Mouse (Mus musculus): ENCODE data around the gene Tenm2.

The Tenm2 gene

GRCm38 (mm10) chr11:36562851-36563250 lies 672.9 kb downstream of the Tenm2 start:
- DNase-seq (ENCODE audit: low read depth) = no peak

GRCm38 (mm10) chr11:36560785-36561548 lies 674.8 kb downstream of the Tenm2 start:
- DNase-seq (ENCODE audit: low read depth) = no peak

GRCm38 (mm10) chr11:36557316-36557715 lies 678.4 kb downstream of the Tenm2 start:
- no peak for DNase-seq (ENCODE audit: low read depth)

- DNase-seq (ENCODE audit: low read depth) = no peak
These were observed 682.5 kb downstream of the Tenm2 start for GRCm38 (mm10) chr11:36553286-36553685.

- no peak for DNase-seq (ENCODE audit: low read depth)
These were observed 685.1 kb downstream of the Tenm2 start for GRCm38 (mm10) chr11:36550649-36551048.

- no peak for DNase-seq (ENCODE audit: low read depth)
These were observed 686.2 kb downstream of the Tenm2 start for GRCm38 (mm10) chr11:36549398-36550139.

- DNase-seq (ENCODE audit: low read depth) = no peak
These were observed 687.6 kb downstream of the Tenm2 start for GRCm38 (mm10) chr11:36548139-36548538.

- no peak for DNase-seq (ENCODE audit: low read depth)
These were observed 697.6 kb downstream of the Tenm2 start for GRCm38 (mm10) chr11:36538144-36538543.

GRCm38 (mm10) chr11:36537573-36538133 lies 698.1 kb downstream of the Tenm2 start:
- no peak for DNase-seq (ENCODE audit: low read depth)

GRCm38 (mm10) chr11:36535591-36535990 lies 700.2 kb downstream of the Tenm2 start:
- DNase-seq (ENCODE audit: low read depth) = no peak

- no peak for DNase-seq (ENCODE audit: low read depth)
These were observed 704.1 kb downstream of the Tenm2 start for GRCm38 (mm10) chr11:36531614-36532013.

- DNase-seq (ENCODE audit: low read depth) = no peak
These were observed 708.3 kb downstream of the Tenm2 start for GRCm38 (mm10) chr11:36527509-36527908.

GRCm38 (mm10) chr11:36526381-36526780 lies 709.4 kb downstream of the Tenm2 start:
- peak; percentile 1 for DNase-seq (ENCODE audit: low read depth)

- DNase-seq (ENCODE audit: low read depth) = no peak
These were observed 723.3 kb downstream of the Tenm2 start for GRCm38 (mm10) chr11:36512468-36512867.

GRCm38 (mm10) chr11:36508312-36508711 lies 727.5 kb downstream of the Tenm2 start:
- no peak for DNase-seq (ENCODE audit: low read depth)

- no peak for DNase-seq (ENCODE audit: low read depth)
These were observed 740.7 kb downstream of the Tenm2 start for GRCm38 (mm10) chr11:36494898-36495548.

- no peak for DNase-seq (ENCODE audit: low read depth)
These were observed 743.5 kb downstream of the Tenm2 start for GRCm38 (mm10) chr11:36492274-36492673.

- DNase-seq (ENCODE audit: low read depth) = no peak
These were observed 745.7 kb downstream of the Tenm2 start for GRCm38 (mm10) chr11:36490085-36490484.

- no peak for DNase-seq (ENCODE audit: low read depth)
These were observed 747.1 kb downstream of the Tenm2 start for GRCm38 (mm10) chr11:36488666-36489065.

- DNase-seq (ENCODE audit: low read depth) = no peak
These were observed 749.7 kb downstream of the Tenm2 start for GRCm38 (mm10) chr11:36486092-36486491.

- DNase-seq (ENCODE audit: low read depth) = no peak
These were observed 751.2 kb downstream of the Tenm2 start for GRCm38 (mm10) chr11:36484466-36485069.

- no peak for DNase-seq (ENCODE audit: low read depth)
These were observed 753.6 kb downstream of the Tenm2 start for GRCm38 (mm10) chr11:36482136-36482535.
